Mouse (Mus musculus): Measurements from ENCODE around the gene Megf11. TPM values are rescaled to one million over a fixed set of nuclear protein-coding genes. Genes with fewer than 3 reads are reported as not detected.

Megf11 gene
- polyA plus RNA-seq, 1 experiment from 2014 or later, result 0.23 TPM

DNA sequence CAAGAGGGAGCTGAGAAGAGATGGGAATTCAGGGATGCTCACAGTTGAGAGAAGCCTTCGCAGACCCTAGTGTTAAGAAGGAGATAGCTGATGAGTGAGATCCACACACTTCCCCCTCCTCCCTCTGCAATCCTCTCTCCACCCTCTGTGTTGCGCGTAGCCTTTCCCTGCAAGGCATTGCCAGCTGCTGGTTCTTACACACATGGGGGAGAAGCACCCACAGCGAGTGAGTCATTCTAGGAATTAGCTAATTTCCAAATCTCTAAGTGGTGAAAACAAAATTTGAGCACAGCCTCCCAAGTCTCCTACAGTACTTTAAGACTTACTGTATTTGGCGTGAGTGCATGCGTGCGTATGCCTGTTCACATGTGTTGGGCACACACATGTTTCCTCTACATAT is 142.6 kb downstream of the Megf11 start:
- no peak overlapping the region for H3K4me2 ChIP-seq
- no peaks in the 10 kb centered on the region for H3K9me3 ChIP-seq (replicated peaks)
- H3K27me3 ChIP-seq, result no peaks in the 10 kb centered on the region
- WGBS (ENCODE audit: insufficient replicate concordance), result 82% methylated on average over 7 of the region's 7 CpGs
- no peak for DNase-seq
- ATAC-seq (ENCODE audit: low read depth), result no peak
- no peak overlapping the region for H3K9ac ChIP-seq
- no peak overlapping the region for H3K4me3 ChIP-seq (replicated peaks)
- H3K36me3 ChIP-seq, result no peaks in the 10 kb centered on the region
- no peak overlapping the region for H3K27ac ChIP-seq
- peaks cover 39% of the 10 kb centered on the region for H3K4me1 ChIP-seq (replicated peaks)

GRCm38 (mm10) chr9:64528595-64528994 is 143.2 kb downstream of the Megf11 start:
- no peak for ATAC-seq (ENCODE audit: low read depth)
- H3K9ac ChIP-seq, result no peak overlapping the region
- 60% methylated on average over 2 of the region's 2 CpGs for WGBS (ENCODE audit: insufficient replicate concordance)
- peaks cover 43% of the 10 kb centered on the region for H3K4me1 ChIP-seq (replicated peaks)
- H3K4me2 ChIP-seq, result no peak overlapping the region
- H3K4me3 ChIP-seq (replicated peaks), result no peak overlapping the region
- no peaks in the 10 kb centered on the region for H3K36me3 ChIP-seq
- H3K27me3 ChIP-seq, result no peaks in the 10 kb centered on the region
- no peak for DNase-seq
- no peaks in the 10 kb centered on the region for H3K9me3 ChIP-seq (replicated peaks)
- H3K27ac ChIP-seq, result peak overlapping the region; percentile 27; the same call in 1 of the 2 replicates

DNA sequence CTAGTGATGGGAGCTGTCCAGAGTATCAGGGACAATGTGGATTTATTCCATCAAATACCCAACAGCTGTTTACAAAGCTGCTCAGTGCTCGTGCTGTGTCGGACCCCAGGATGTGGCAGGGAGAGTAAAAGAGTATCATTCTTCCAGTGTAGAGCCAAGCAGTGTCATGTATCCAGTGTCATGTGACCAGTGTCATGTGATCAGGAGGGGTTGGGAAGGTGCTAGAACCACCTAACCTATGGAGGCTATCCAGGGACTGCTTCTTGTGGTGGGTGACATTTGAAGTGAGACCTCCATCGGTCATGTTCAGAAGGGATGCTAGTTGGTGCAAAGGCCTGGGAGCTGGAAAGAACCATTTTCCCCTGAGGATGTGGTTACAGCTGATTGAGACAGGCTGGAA is 146.5 kb downstream of the Megf11 start:
- Histone ChIP-seq H3K4me1 (replicated peaks) (peaks cover 71% of the 10 kb centered on the region), H3K9me3 (replicated peaks) (no peaks in the 10 kb centered on the region), H3K27me3 (no peaks in the 10 kb centered on the region), H3K36me3 (no peaks in the 10 kb centered on the region), H3K4me3 (replicated peaks) (no peak overlapping the region), H3K9ac (peak overlapping the region; percentile 28; the same call in 1 of the 2 replicates), H3K27ac (peak overlapping the region; percentile 99), H3K4me2 (no peak overlapping the region)
- 83% methylated on average over 3 of the region's 3 CpGs for WGBS (ENCODE audit: insufficient replicate concordance)
- DNase-seq, result no peak
- no peak for ATAC-seq (ENCODE audit: low read depth)

DNA sequence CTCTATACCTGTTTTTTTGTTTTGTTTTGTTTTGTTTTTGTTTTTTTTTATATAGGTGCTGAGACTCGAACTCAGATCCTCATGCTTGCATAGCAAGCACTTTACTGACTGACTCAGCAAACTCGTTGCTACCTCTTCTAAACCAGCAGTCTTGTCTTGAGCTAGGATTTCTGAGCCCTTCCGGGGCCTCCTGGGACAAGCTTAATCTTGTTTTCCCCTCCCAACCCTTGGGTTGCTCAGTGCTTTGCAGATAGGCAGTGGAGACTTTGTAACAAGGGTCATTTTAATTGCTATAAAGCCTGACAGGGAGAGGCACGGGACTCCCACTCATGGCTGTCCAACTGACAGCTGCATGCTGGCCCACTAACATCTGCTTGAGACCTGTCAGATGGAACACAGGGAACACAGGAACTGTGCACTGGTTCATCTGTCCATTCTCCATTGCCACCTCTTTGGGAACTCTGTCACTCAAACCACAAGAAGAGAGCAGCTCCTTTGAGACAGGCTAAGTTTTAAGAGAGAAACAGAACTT is 147.4 kb downstream of the Megf11 start:
- no peaks in the 10 kb centered on the region for H3K36me3 ChIP-seq
- H3K4me1 ChIP-seq (replicated peaks), result peaks cover 73% of the 10 kb centered on the region
- WGBS (ENCODE audit: insufficient replicate concordance), result 21% methylated on average over 4 of the region's 4 CpGs
- no peak overlapping the region for H3K4me3 ChIP-seq (replicated peaks)
- ATAC-seq (ENCODE audit: low read depth) (peak; percentile 16), DNase-seq (peak; percentile 57)
- H3K4me2 ChIP-seq, result peak overlapping the region; percentile 61
- peak overlapping the region; percentile 99 for H3K27ac ChIP-seq
- no peaks in the 10 kb centered on the region for H3K27me3 ChIP-seq
- peak overlapping the region; percentile 75; the same call in 1 of the 2 replicates for H3K9ac ChIP-seq
- H3K9me3 ChIP-seq (replicated peaks), result no peaks in the 10 kb centered on the region

DNA sequence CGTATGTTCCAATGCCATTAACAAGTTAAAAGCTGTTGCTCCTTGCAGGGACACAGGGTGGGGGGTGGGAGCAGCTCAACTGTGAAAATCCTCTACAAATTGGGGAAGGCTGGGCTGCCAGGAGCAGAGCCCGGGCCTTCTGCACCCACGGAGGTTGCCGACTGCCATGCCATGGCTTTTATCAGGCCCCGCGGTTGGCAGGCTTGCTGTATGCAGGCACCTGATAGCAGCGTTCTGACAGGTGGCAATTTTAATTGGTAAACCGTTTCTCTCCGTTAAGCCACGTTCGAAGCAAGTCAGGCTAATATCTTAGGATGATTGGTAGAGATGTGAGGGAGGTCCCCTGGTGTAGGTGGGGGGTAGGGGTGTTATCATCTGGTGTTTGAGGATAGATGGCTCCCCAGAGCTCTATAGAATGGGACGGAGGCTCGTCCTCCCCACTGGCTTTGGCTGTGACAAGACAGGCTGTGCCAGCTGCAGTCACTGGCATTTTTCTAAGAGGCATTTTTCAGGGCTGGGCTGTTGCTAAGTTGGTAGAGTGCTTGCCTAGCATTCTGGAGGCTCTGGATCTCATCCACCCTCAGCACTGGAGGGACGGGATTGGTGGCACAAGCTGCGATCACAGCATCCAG is 148.2 kb downstream of the Megf11 start:
- Histone ChIP-seq H3K4me2 (peak overlapping the region; percentile 61), H3K27ac (peak overlapping the region; percentile 99), H3K9ac (peak overlapping the region; percentile 75), H3K4me3 (replicated peaks) (0 out of 2 replicates have a peak overlapping the region, but pooled peaks have one; percentile 24), H3K9me3 (replicated peaks) (no peaks in the 10 kb centered on the region), H3K4me1 (replicated peaks) (peaks cover 73% of the 10 kb centered on the region), H3K27me3 (no peaks in the 10 kb centered on the region), H3K36me3 (no peaks in the 10 kb centered on the region)
- ATAC-seq (ENCODE audit: low read depth), result peak; percentile 95
- peak; percentile 94 for DNase-seq
- 17% methylated on average over 15 of the region's 15 CpGs for WGBS (ENCODE audit: insufficient replicate concordance)

- H3K4me1 ChIP-seq (replicated peaks), result peaks cover 73% of the 10 kb centered on the region
- 40% methylated on average over 6 of the region's 6 CpGs for WGBS (ENCODE audit: insufficient replicate concordance)
- DNase-seq (peak; percentile 31), ATAC-seq (ENCODE audit: low read depth) (peak; percentile 7; the same call in 1 of the 2 replicates)
- no peaks in the 10 kb centered on the region for H3K27me3 ChIP-seq
- no peaks in the 10 kb centered on the region for H3K9me3 ChIP-seq (replicated peaks)
- H3K36me3 ChIP-seq, result no peaks in the 10 kb centered on the region
- H3K27ac ChIP-seq, result peak overlapping the region; percentile 99
- peak overlapping the region; percentile 75 for H3K9ac ChIP-seq
- peak overlapping the region; percentile 61 for H3K4me2 ChIP-seq
- H3K4me3 ChIP-seq (replicated peaks), result 0 out of 2 replicates have a peak overlapping the region, but pooled peaks have one; percentile 24
These were observed 148.9 kb downstream of the Megf11 start for GRCm38 (mm10) chr9:64534313-64534712.

GRCm38 (mm10) chr9:64534856-64535539 is 149.6 kb downstream of the Megf11 start:
- Histone ChIP-seq H3K27me3 (no peaks in the 10 kb centered on the region), H3K4me1 (replicated peaks) (peaks cover 70% of the 10 kb centered on the region), H3K27ac (peak overlapping the region; percentile 99), H3K36me3 (no peaks in the 10 kb centered on the region), H3K4me3 (replicated peaks) (no peak overlapping the region), H3K9me3 (replicated peaks) (no peaks in the 10 kb centered on the region), H3K9ac (peak overlapping the region; percentile 75), H3K4me2 (peak overlapping the region; percentile 61; the same call in 1 of the 2 replicates)
- ATAC-seq (ENCODE audit: low read depth) (peak; percentile 22), DNase-seq (peak; percentile 33)
- WGBS (ENCODE audit: insufficient replicate concordance), result 53% methylated on average over 8 of the region's 8 CpGs

GRCm38 (mm10) chr9:64537821-64538220 is 152.4 kb downstream of the Megf11 start:
- H3K27me3 ChIP-seq, result no peaks in the 10 kb centered on the region; the same call in 1 of the 2 replicates
- ATAC-seq (ENCODE audit: low read depth) (no peak), DNase-seq (no peak)
- no peak overlapping the region for H3K27ac ChIP-seq
- no peak overlapping the region for H3K4me2 ChIP-seq
- H3K4me3 ChIP-seq (replicated peaks), result no peak overlapping the region
- peaks cover 48% of the 10 kb centered on the region for H3K4me1 ChIP-seq (replicated peaks)
- no peaks in the 10 kb centered on the region for H3K9me3 ChIP-seq (replicated peaks)
- H3K9ac ChIP-seq, result no peak overlapping the region
- H3K36me3 ChIP-seq, result no peaks in the 10 kb centered on the region
- WGBS (ENCODE audit: insufficient replicate concordance), result 52% methylated on average over 4 of the region's 4 CpGs

GRCm38 (mm10) chr9:64542246-64542645 is 156.8 kb downstream of the Megf11 start:
- no peak overlapping the region for H3K9ac ChIP-seq

DNA sequence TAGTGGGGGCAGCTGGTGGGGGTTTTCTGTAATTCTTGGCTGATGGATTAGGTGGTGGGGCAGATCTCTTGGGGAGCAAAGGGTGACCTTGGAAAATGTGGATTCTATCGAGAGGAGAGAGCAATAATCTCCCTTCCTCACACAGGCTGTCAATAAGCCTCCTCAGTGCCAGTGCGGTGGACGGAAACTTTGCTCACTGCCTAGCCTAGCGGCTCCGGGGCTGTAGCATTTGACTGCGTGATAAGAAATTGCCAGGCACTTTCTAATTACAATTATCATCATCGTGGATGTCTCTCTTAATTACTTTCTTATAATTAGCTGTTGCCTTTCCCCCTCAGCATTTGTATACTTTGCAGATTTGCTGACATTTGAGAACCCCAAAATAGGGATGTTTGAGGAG is 157.7 kb downstream of the Megf11 start:
- peak overlapping the region; percentile 39; the same call in 1 of the 2 replicates for H3K9ac ChIP-seq
- H3K4me1 ChIP-seq (replicated peaks), result peaks cover 14% of the 10 kb centered on the region
- DNase-seq, result no peak
- H3K4me2 ChIP-seq, result no peak overlapping the region
- H3K9me3 ChIP-seq (replicated peaks), result no peaks in the 10 kb centered on the region
- no peak for ATAC-seq (ENCODE audit: low read depth)
- no peak overlapping the region for H3K27ac ChIP-seq
- H3K27me3 ChIP-seq, result no peaks in the 10 kb centered on the region; the same call in 1 of the 2 replicates
- no peak overlapping the region for H3K4me3 ChIP-seq (replicated peaks)
- H3K36me3 ChIP-seq, result no peaks in the 10 kb centered on the region
- WGBS (ENCODE audit: insufficient replicate concordance), result 26% methylated on average over 7 of the region's 7 CpGs

More at GRCm38 (mm10) chr9:64542246-64542645, 156.8 kb downstream of the Megf11 start:
- WGBS (ENCODE audit: insufficient replicate concordance), result 61% methylated on average over 4 of the region's 4 CpGs
- ATAC-seq (ENCODE audit: low read depth) (no peak), DNase-seq (no peak)
- Histone ChIP-seq H3K27me3 (no peaks in the 10 kb centered on the region; the same call in 1 of the 2 replicates), H3K9me3 (replicated peaks) (no peaks in the 10 kb centered on the region), H3K27ac (peak overlapping the region; percentile 2; the same call in 1 of the 2 replicates), H3K4me1 (replicated peaks) (peaks cover 14% of the 10 kb centered on the region), H3K4me2 (no peak overlapping the region), H3K4me3 (replicated peaks) (no peak overlapping the region), H3K36me3 (no peaks in the 10 kb centered on the region)

- no peak for ATAC-seq (ENCODE audit: low read depth)
- no peak for DNase-seq
- H3K27ac ChIP-seq, result no peak overlapping the region
- no peaks in the 10 kb centered on the region for H3K9me3 ChIP-seq (replicated peaks)
- no peak overlapping the region for H3K9ac ChIP-seq
- H3K36me3 ChIP-seq, result no peaks in the 10 kb centered on the region
- peaks cover 6% of the 10 kb centered on the region; the same call in 1 of the 2 replicates for H3K27me3 ChIP-seq
- WGBS (ENCODE audit: insufficient replicate concordance), result 45% methylated on average over 7 of the region's 7 CpGs
- no peak overlapping the region for H3K4me3 ChIP-seq (replicated peaks)
- H3K4me1 ChIP-seq (replicated peaks), result peaks cover 11% of the 10 kb centered on the region
- H3K4me2 ChIP-seq, result no peak overlapping the region
These were observed 161.0 kb downstream of the Megf11 start for GRCm38 (mm10) chr9:64546344-64546991.
